Mouse (Mus musculus) neural tube, postnatal 0 days (tissue): ENCODE data around the gene Smok2b. TPM values are rescaled to one million over a fixed set of nuclear protein-coding genes. Genes with fewer than 3 reads are reported as not detected.

Experiments used
- polyA plus RNA-seq: library from polyadenylated mRNA; unstranded; fragments of >200 nt; fragmentation: Nextera tagmentation; extraction: Ambion mirVana; gene quantifications from 2 replicates; pipeline ENCODE4 v1.2.1, GENCODE M21; 2015

Smok2b gene
- not detected in 2 replicates for polyA plus RNA-seq

DNA sequence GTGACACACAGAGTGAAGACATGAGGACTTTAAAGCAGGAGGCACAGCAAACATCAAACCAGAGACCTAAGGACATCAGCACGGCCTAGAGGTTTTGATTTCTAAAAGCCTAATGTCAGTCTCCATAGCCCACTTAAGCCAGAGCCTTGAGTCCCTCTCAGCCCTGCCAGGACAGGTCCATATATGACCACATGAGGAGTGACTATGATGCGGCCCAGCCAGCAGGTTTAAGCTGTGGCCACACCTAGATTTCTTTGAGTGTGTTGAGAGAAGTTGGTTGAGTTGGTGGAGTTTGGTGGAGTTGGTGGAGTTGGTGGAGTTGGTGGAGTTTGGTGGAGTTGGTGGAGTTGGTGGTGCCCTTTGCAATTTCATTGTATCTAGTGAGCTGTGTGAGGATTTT is at the start of gene Smok2b:
Gene Smok2b (plus strand): TSS at position 301 of the 400 bp plus-strand sequence.

DNA sequence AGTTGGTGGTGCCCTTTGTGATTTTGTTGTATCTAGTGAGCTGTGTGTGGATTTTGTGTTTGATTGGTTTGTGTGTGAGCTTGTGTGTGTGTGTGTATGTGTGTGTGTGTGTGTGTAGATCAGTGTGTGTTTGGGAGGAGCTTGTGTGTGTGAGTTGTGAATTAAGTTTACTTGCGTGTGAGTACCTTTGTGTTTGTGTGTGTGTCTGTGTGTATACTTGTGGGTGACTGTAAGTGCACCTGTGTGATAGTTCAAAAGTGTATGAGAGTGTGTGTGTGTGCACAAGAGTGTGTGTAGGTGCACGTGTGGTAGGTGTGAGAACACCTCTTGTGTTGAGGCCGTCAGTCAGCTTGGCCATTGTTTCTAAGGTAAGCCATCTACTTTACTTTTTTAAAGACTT is 9.2 kb upstream of the Smok2b start, which contains the start of gene Smok2a:
Gene Smok2a (plus strand): TSS at position 301 of the 400 bp plus-strand sequence.

Other genes with a start within 250 kb of the Smok2b start
- gene Wtap, start 236.1 kb upstream of the Smok2b start, polyA plus RNA-seq = 103 and 110 TPM in 2 replicates
- 154 and 159 TPM in 2 replicates for gene Sod2, start 223.4 kb upstream of the Smok2b start, polyA plus RNA-seq
- 0.18 and 0.33 TPM in 2 replicates for gene Gpr31b, start 178.0 kb upstream of the Smok2b start, polyA plus RNA-seq
- gene Tcp10b, start 169.2 kb upstream of the Smok2b start, polyA plus RNA-seq = 0.52 and 0.55 TPM in 2 replicates
- gene Unc93a, start 98.4 kb upstream of the Smok2b start, polyA plus RNA-seq = 0.08 TPM in 1 of 2 replicates, not detected in the other
- not detected in 2 replicates for gene Smok2a, start 9.1 kb upstream of the Smok2b start, polyA plus RNA-seq
- 0.14 TPM in 1 of 2 replicates, not detected in the other for gene Tcp10c, start 124.3 kb downstream of the Smok2b start, polyA plus RNA-seq